Mouse (Mus musculus): ENCODE measurements around the gene Ehbp1. TPM values are rescaled to one million over a fixed set of nuclear protein-coding genes. Genes with fewer than 3 reads are reported as not detected.

Gene Ehbp1
- polyA plus RNA-seq, 1 experiment from 2014 or later: 42.7 TPM

DNA sequence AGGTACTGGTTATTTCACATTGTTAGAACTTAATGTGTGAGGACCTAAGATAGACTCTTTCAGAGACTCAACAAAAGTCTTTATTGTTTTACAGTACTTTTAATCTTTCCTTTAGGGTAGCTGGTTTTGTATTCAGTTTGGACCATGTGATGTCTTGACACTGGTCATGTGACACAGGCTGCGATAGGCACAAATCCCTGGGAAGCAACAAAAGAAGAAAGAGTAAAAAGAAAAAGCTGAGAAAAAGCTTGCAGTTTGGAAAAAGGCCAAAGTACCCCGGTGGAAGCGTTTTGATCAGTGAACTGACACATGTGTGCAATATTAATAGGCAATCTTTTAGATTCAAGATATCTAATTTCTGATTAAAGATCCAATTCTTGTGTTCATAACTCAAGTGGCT, 325.8 kb downstream of the Ehbp1 start:
- Histone ChIP-seq H3K4me3 (ENCODE audit: control insufficient read depth in 1 of 2, insufficient read depth in 1 of 2, low read depth in 1 of 2, low read length in 2 of 2) (no peak overlapping the region), H3K27ac (replicated peaks in 1 of 2; ENCODE audit: control insufficient read depth in 1 of 2, insufficient read depth in 1 of 2, low read depth in 2 of 2, low read length in 2 of 2) (no peak overlapping the region), H3K4me2 (ENCODE audit: low read length) (no peak overlapping the region), H3K9me3 (ENCODE audit: control insufficient read depth, low read length) (no peaks in the 10 kb centered on the region), H3K4me1 (ENCODE audit: control insufficient read depth in 2 of 2, insufficient read depth in 2 of 2, low read length in 2 of 2) (no peaks in the 10 kb centered on the region), H3K9ac (ENCODE audit: low read length) (no peak overlapping the region), H3K27me3 (ENCODE audit: control insufficient read depth, insufficient read depth, low read length) (no peaks in the 10 kb centered on the region), H3K36me3 (ENCODE audit: control insufficient read depth, insufficient read depth, low read length) (peaks cover 28% of the 10 kb centered on the region)
- ATAC-seq (ENCODE audit: insufficient number of reproducible peaks, insufficient read depth, low FRiP score, low read depth): no peak
- WGBS: 83% methylated on average over 3 of the region's 3 CpGs

- no peak overlapping the region for H3K9ac ChIP-seq (ENCODE audit: low read length)
- peaks cover 2 to 7% of the 10 kb centered on the region in 2 experiments; a peak in 1 of 4 replicates for H3K4me1 ChIP-seq (ENCODE audit: control insufficient read depth in 2 of 2, insufficient read depth in 2 of 2, low read length in 2 of 2)
- H3K4me3 ChIP-seq (ENCODE audit: control insufficient read depth in 1 of 2, insufficient read depth in 1 of 2, low read depth in 1 of 2, low read length in 2 of 2): peak overlapping the region in 1 of 2 experiments; percentile 9; a peak in 1 of 4 replicates
- 17% methylated on average over 2 of the region's 2 CpGs for WGBS
- no peak for ATAC-seq (ENCODE audit: insufficient number of reproducible peaks, insufficient read depth, low FRiP score, low read depth)
- peaks cover 43% of the 10 kb centered on the region for H3K27me3 ChIP-seq (ENCODE audit: control insufficient read depth, insufficient read depth, low read length)
- peaks cover 18% of the 10 kb centered on the region for H3K36me3 ChIP-seq (ENCODE audit: control insufficient read depth, insufficient read depth, low read length)
- H3K4me2 ChIP-seq (ENCODE audit: low read length): peak overlapping the region; percentile 49
- H3K27ac ChIP-seq (replicated peaks in 1 of 2; ENCODE audit: control insufficient read depth in 1 of 2, insufficient read depth in 1 of 2, low read depth in 2 of 2, low read length in 2 of 2): no peak overlapping the region
- no peaks in the 10 kb centered on the region for H3K9me3 ChIP-seq (ENCODE audit: control insufficient read depth, low read length)
These were observed 333.3 kb downstream of the Ehbp1 start for GRCm38 (mm10) chr11:22008817-22009216.

GRCm38 (mm10) chr11:22008129-22008596, 333.9 kb downstream of the Ehbp1 start:
- 18% methylated on average over 10 of the region's 10 CpGs for WGBS
- peaks cover 6 to 7% of the 10 kb centered on the region in 2 experiments; a peak in 2 of 4 replicates for H3K4me1 ChIP-seq (ENCODE audit: control insufficient read depth in 2 of 2, insufficient read depth in 2 of 2, low read length in 2 of 2)
- no peak for ATAC-seq (ENCODE audit: insufficient number of reproducible peaks, insufficient read depth, low FRiP score, low read depth)
- no peaks in the 10 kb centered on the region for H3K9me3 ChIP-seq (ENCODE audit: control insufficient read depth, low read length)
- H3K36me3 ChIP-seq (ENCODE audit: control insufficient read depth, insufficient read depth, low read length): peaks cover 18% of the 10 kb centered on the region
- peak overlapping the region; percentile 49 for H3K4me2 ChIP-seq (ENCODE audit: low read length)
- H3K27me3 ChIP-seq (ENCODE audit: control insufficient read depth, insufficient read depth, low read length): peaks cover 43% of the 10 kb centered on the region
- H3K4me3 ChIP-seq (ENCODE audit: control insufficient read depth in 1 of 2, insufficient read depth in 1 of 2, low read depth in 1 of 2, low read length in 2 of 2): peak overlapping the region in 1 of 2 experiments; percentile 9; a peak in 2 of 4 replicates
- no peak overlapping the region for H3K9ac ChIP-seq (ENCODE audit: low read length)
- no peak overlapping the region for H3K27ac ChIP-seq (replicated peaks in 1 of 2; ENCODE audit: control insufficient read depth in 1 of 2, insufficient read depth in 1 of 2, low read depth in 2 of 2, low read length in 2 of 2)

GRCm38 (mm10) chr11:22007781-22008110, 334.3 kb downstream of the Ehbp1 start:
- Histone ChIP-seq H3K4me2 (ENCODE audit: low read length) (peak overlapping the region; percentile 49), H3K4me1 (ENCODE audit: control insufficient read depth in 2 of 2, insufficient read depth in 2 of 2, low read length in 2 of 2) (peaks cover 8% of the 10 kb centered on the region in 2 experiments; a peak in 3 of 4 replicates), H3K27me3 (ENCODE audit: control insufficient read depth, insufficient read depth, low read length) (peaks cover 43% of the 10 kb centered on the region), H3K9ac (ENCODE audit: low read length) (no peak overlapping the region), H3K36me3 (ENCODE audit: control insufficient read depth, insufficient read depth, low read length) (peaks cover 18% of the 10 kb centered on the region), H3K27ac (replicated peaks in 1 of 2; ENCODE audit: control insufficient read depth in 1 of 2, insufficient read depth in 1 of 2, low read depth in 2 of 2, low read length in 2 of 2) (no peak overlapping the region), H3K4me3 (ENCODE audit: control insufficient read depth in 1 of 2, insufficient read depth in 1 of 2, low read depth in 1 of 2, low read length in 2 of 2) (no peak overlapping the region), H3K9me3 (ENCODE audit: control insufficient read depth, low read length) (no peaks in the 10 kb centered on the region)
- 30% methylated on average over 6 of the region's 6 CpGs for WGBS
- ATAC-seq (ENCODE audit: insufficient number of reproducible peaks, insufficient read depth, low FRiP score, low read depth): no peak

GRCm38 (mm10) chr11:22007088-22007780, 334.9 kb downstream of the Ehbp1 start:
- peaks cover 18% of the 10 kb centered on the region for H3K36me3 ChIP-seq (ENCODE audit: control insufficient read depth, insufficient read depth, low read length)
- peaks cover 43% of the 10 kb centered on the region for H3K27me3 ChIP-seq (ENCODE audit: control insufficient read depth, insufficient read depth, low read length)
- no peak for ATAC-seq (ENCODE audit: insufficient number of reproducible peaks, insufficient read depth, low FRiP score, low read depth)
- H3K4me2 ChIP-seq (ENCODE audit: low read length): peak overlapping the region; percentile 49
- H3K9me3 ChIP-seq (ENCODE audit: control insufficient read depth, low read length): no peaks in the 10 kb centered on the region
- no peak overlapping the region for H3K9ac ChIP-seq (ENCODE audit: low read length)
- H3K4me3 ChIP-seq (ENCODE audit: control insufficient read depth in 1 of 2, insufficient read depth in 1 of 2, low read depth in 1 of 2, low read length in 2 of 2): no peak overlapping the region
- H3K4me1 ChIP-seq (ENCODE audit: control insufficient read depth in 2 of 2, insufficient read depth in 2 of 2, low read length in 2 of 2): peaks cover 9 to 10% of the 10 kb centered on the region in 2 experiments; a peak in 3 of 4 replicates
- 31% methylated on average over 20 of the region's 20 CpGs for WGBS
- H3K27ac ChIP-seq (replicated peaks in 1 of 2; ENCODE audit: control insufficient read depth in 1 of 2, insufficient read depth in 1 of 2, low read depth in 2 of 2, low read length in 2 of 2): no peak overlapping the region

DNA sequence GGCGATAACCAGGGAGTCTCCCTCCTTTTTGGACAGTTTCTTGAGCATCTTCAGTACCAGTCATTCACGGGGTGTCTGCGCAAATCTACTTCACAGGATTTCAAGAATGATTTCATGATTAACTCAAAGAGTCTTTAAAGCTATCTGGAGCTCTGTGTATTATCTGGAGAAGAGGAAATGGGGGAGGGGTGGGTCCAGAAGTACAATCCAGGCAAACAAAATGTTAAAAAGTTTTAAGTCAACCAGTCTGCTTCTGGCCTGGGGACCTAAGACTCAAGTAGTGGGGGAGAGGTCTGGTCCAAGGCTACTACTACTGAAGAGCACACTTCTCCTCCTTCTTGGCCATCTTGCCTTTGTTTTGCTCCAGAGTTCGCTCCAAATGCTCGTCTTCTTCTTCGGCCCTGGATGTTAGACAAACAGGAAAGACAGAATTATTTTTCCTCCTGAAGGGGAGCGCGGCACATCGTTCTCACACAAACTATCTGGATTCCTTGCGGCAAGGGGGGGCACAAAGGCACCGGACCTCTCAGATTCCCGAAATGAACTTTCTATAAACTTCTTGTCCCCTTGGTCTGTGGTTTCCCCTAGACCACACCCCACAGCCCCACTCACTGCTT, 335.5 kb downstream of the Ehbp1 start:
- peaks cover 43% of the 10 kb centered on the region for H3K27me3 ChIP-seq (ENCODE audit: control insufficient read depth, insufficient read depth, low read length)
- ATAC-seq (ENCODE audit: insufficient number of reproducible peaks, insufficient read depth, low FRiP score, low read depth): no peak
- H3K4me2 ChIP-seq (ENCODE audit: low read length): no peak overlapping the region
- H3K9me3 ChIP-seq (ENCODE audit: control insufficient read depth, low read length): no peaks in the 10 kb centered on the region
- H3K36me3 ChIP-seq (ENCODE audit: control insufficient read depth, insufficient read depth, low read length): peaks cover 18% of the 10 kb centered on the region
- peaks cover 9 to 10% of the 10 kb centered on the region in 2 experiments; a peak in 3 of 4 replicates for H3K4me1 ChIP-seq (ENCODE audit: control insufficient read depth in 2 of 2, insufficient read depth in 2 of 2, low read length in 2 of 2)
- no peak overlapping the region for H3K4me3 ChIP-seq (ENCODE audit: control insufficient read depth in 1 of 2, insufficient read depth in 1 of 2, low read depth in 1 of 2, low read length in 2 of 2)
- no peak overlapping the region for H3K9ac ChIP-seq (ENCODE audit: low read length)
- no peak overlapping the region for H3K27ac ChIP-seq (replicated peaks in 1 of 2; ENCODE audit: control insufficient read depth in 1 of 2, insufficient read depth in 1 of 2, low read depth in 2 of 2, low read length in 2 of 2)
- WGBS: 52% methylated on average over 12 of the region's 12 CpGs

- Histone ChIP-seq H3K27ac (replicated peaks in 1 of 2; ENCODE audit: control insufficient read depth in 1 of 2, insufficient read depth in 1 of 2, low read depth in 2 of 2, low read length in 2 of 2) (no peak overlapping the region), H3K27me3 (ENCODE audit: control insufficient read depth, insufficient read depth, low read length) (peaks cover 52% of the 10 kb centered on the region), H3K36me3 (ENCODE audit: control insufficient read depth, insufficient read depth, low read length) (peaks cover 15% of the 10 kb centered on the region), H3K9me3 (ENCODE audit: control insufficient read depth, low read length) (no peaks in the 10 kb centered on the region), H3K9ac (ENCODE audit: low read length) (no peak overlapping the region), H3K4me3 (ENCODE audit: control insufficient read depth in 1 of 2, insufficient read depth in 1 of 2, low read depth in 1 of 2, low read length in 2 of 2) (no peak overlapping the region), H3K4me2 (ENCODE audit: low read length) (no peak overlapping the region), H3K4me1 (ENCODE audit: control insufficient read depth in 2 of 2, insufficient read depth in 2 of 2, low read length in 2 of 2) (peaks cover 9 to 18% of the 10 kb centered on the region in 2 experiments)
- 48% methylated on average over 9 of the region's 9 CpGs for WGBS
- ATAC-seq (ENCODE audit: insufficient number of reproducible peaks, insufficient read depth, low FRiP score, low read depth): no peak
These were observed 336.7 kb downstream of the Ehbp1 start for GRCm38 (mm10) chr11:22005281-22005870.

Measured in heart, embryonic 14.5 days (tissue).